Mouse (Mus musculus) CD4-positive, CD25-positive, alpha-beta regulatory T cell, adult 4 months (primary cell): ENCODE data around the gene Vnn1. TPM values are rescaled to one million over a fixed set of nuclear protein-coding genes. Genes with fewer than 3 reads are reported as not detected.

Source experiments
- polyA plus RNA-seq, 2 experiments: library from polyadenylated mRNA; unstranded; fragments of 100-300 nt; shearing (Covaris generic); gene quantifications; one replicate each; pipeline ENCODE4 v1.2.1; 2017

The Vnn1 gene
- polyA plus RNA-seq, 2 experiments from 2014 or later: not detected

Other genes with a start within 250 kb of the Vnn1 start
- gene Rps12, start 107.4 kb upstream of the Vnn1 start, polyA plus RNA-seq: 100 to 1,000 TPM; 121 to 593 TPM
- gene Slc18b1, start 97.7 kb upstream of the Vnn1 start, polyA plus RNA-seq: not detected
- under 1 TPM in 1 of 2 experiments, not detected in 1; 0.17 TPM for gene Vnn3, start 43.2 kb upstream of the Vnn1 start, polyA plus RNA-seq
- not detected for gene Taar1, start 25.7 kb downstream of the Vnn1 start, polyA plus RNA-seq
- gene Taar2, start 43.9 kb downstream of the Vnn1 start, polyA plus RNA-seq: not detected
- gene Taar3, start 54.9 kb downstream of the Vnn1 start, polyA plus RNA-seq: not detected
- gene Taar4, start 65.8 kb downstream of the Vnn1 start, polyA plus RNA-seq: not detected
- not detected for gene Taar5, start 76.0 kb downstream of the Vnn1 start, polyA plus RNA-seq
- not detected for gene Taar6, start 91.0 kb downstream of the Vnn1 start, polyA plus RNA-seq
- gene Taar7a, start 98.8 kb downstream of the Vnn1 start, polyA plus RNA-seq: not detected
- gene Taar7b, start 105.3 kb downstream of the Vnn1 start, polyA plus RNA-seq: not detected
- gene Taar7d, start 132.5 kb downstream of the Vnn1 start, polyA plus RNA-seq: not detected
- gene Taar7e, start 142.9 kb downstream of the Vnn1 start, polyA plus RNA-seq: under 1 TPM in 1 of 2 experiments, not detected in 1; 0.30 TPM
- not detected for gene Taar7f, start 154.8 kb downstream of the Vnn1 start, polyA plus RNA-seq
- gene Taar8a, start 181.8 kb downstream of the Vnn1 start, polyA plus RNA-seq: not detected
- gene Taar8b, start 197.6 kb downstream of the Vnn1 start, polyA plus RNA-seq: not detected
- not detected for gene Taar8c, start 207.2 kb downstream of the Vnn1 start, polyA plus RNA-seq
- gene Taar9, start 214.8 kb downstream of the Vnn1 start, polyA plus RNA-seq: not detected